Mouse (Mus musculus) forebrain, embryonic 15.5 days (tissue): ENCODE measurements at regions not wholly inside any gene's neighbourhood (a gene's known extent, or its start where the extent isn't known, plus 50 kb on each side); places are given as distances from the start of the nearest gene placed in this dataset.

Experiments used
- ATAC-seq: fragments of 200-750 bp; cut with Nextera tagmentation; replicated peaks from 2 replicates; pipeline ENCODE4 v1.8.0; 2017; ENCODE audit warnings: mild to moderate bottlenecking, moderate TSS enrichment, moderate library complexity
- H3K27ac ChIP-seq: fragments of 300-500 bp; sonication (generic); replicated peaks from 2 replicates; pipeline ENCODE4 v1.5.1; 2015; ENCODE audit warnings: mild to moderate bottlenecking, inconsistent platforms
- H3K27me3 ChIP-seq: fragments of 300-500 bp; sonication (generic); 2 replicates; pipeline ENCODE4 v1.6.1; 2015; ENCODE audit warnings: inconsistent platforms
- H3K36me3 ChIP-seq: fragments of 300-500 bp; sonication (generic); 2 replicates; pipeline ENCODE4 v1.6.1; 2015; ENCODE audit warnings: mild to moderate bottlenecking, inconsistent platforms
- H3K4me1 ChIP-seq: fragments of 300-500 bp; sonication (generic); 2 replicates; pipeline ENCODE4 v1.6.1; 2015; ENCODE audit warnings: inconsistent platforms
- H3K4me2 ChIP-seq: fragments of 300-500 bp; sonication (generic); replicated peaks from 2 replicates; pipeline ENCODE4 v1.6.1; 2015; ENCODE audit warnings: mild to moderate bottlenecking, inconsistent platforms
- H3K4me3 ChIP-seq: fragments of 300-500 bp; sonication (generic); 2 replicates; pipeline ENCODE4 v1.5.1; 2015; ENCODE audit warnings: mild to moderate bottlenecking, inconsistent platforms
- H3K9ac ChIP-seq: fragments of 300-500 bp; sonication (generic); replicated peaks from 2 replicates; pipeline ENCODE4 v1.6.1; 2015; ENCODE audit warnings: mild to moderate bottlenecking, inconsistent platforms
- H3K9me3 ChIP-seq: fragments of 300-500 bp; sonication (generic); 2 replicates; pipeline ENCODE4 v1.6.1; 2016; ENCODE audit warnings: inconsistent platforms
- WGBS: fragments of 180-500 bp; shearing (Covaris S2); methylation state at CpG from one replicate; pipeline ENCODE4 v1.1.7; 2015; ENCODE audit warnings: mixed read lengths; 5-methylcytosine and 5-hydroxymethylcytosine counted together

GRCm38 (mm10) chr16:21322437-21322836 lies 100.5 kb upstream of the Vps8 start:
- ATAC-seq = peak; percentile 75
- no peak overlapping the region for H3K27ac ChIP-seq

GRCm38 (mm10) chr16:21323446-21324034 lies 99.4 kb upstream of the Vps8 start:
- no peak overlapping the region for H3K9ac ChIP-seq
- no peaks in the 10 kb centered on the region for H3K27me3 ChIP-seq
- H3K4me2 ChIP-seq = no peak overlapping the region
- no peak for ATAC-seq
- no peaks in the 10 kb centered on the region for H3K9me3 ChIP-seq
- H3K36me3 ChIP-seq = no peaks in the 10 kb centered on the region
- no peak overlapping the region for H3K4me3 ChIP-seq
- 0 out of 2 replicates have a peak, but pooled peaks cover 6% of the 10 kb centered on the region for H3K4me1 ChIP-seq
- 59% methylated on average over 3 of the region's 3 CpGs for WGBS
- H3K27ac ChIP-seq = no peak overlapping the region

More at GRCm38 (mm10) chr16:21322437-21322836, 100.5 kb upstream of the Vps8 start:
- H3K4me2 ChIP-seq = no peak overlapping the region
- 0 out of 2 replicates have a peak, but pooled peaks cover 6% of the 10 kb centered on the region for H3K4me1 ChIP-seq
- 0 out of 2 replicates have a peak overlapping the region, but pooled peaks have one; percentile 4 for H3K9ac ChIP-seq
- no peaks in the 10 kb centered on the region for H3K9me3 ChIP-seq
- no peaks in the 10 kb centered on the region for H3K36me3 ChIP-seq
- WGBS = 22% methylated on average over 10 of the region's 10 CpGs
- no peaks in the 10 kb centered on the region for H3K27me3 ChIP-seq
- H3K4me3 ChIP-seq = no peak overlapping the region

- no peaks in the 10 kb centered on the region for H3K9me3 ChIP-seq
- no peak overlapping the region for H3K4me3 ChIP-seq
- H3K27me3 ChIP-seq = no peaks in the 10 kb centered on the region
- peaks cover 15% of the 10 kb centered on the region for H3K4me1 ChIP-seq
- no peak overlapping the region for H3K9ac ChIP-seq
- H3K4me2 ChIP-seq = no peak overlapping the region
- 95% methylated on average over 4 of the region's 4 CpGs for WGBS
- ATAC-seq = no peak
- H3K27ac ChIP-seq = no peak overlapping the region
- H3K36me3 ChIP-seq = no peaks in the 10 kb centered on the region
Measured at GRCm38 (mm10) chr16:21327969-21328368, 94.9 kb upstream of the Vps8 start.

- Histone ChIP-seq H3K27me3 (no peaks in the 10 kb centered on the region), H3K9ac (no peak overlapping the region), H3K4me3 (no peak overlapping the region), H3K27ac (no peak overlapping the region), H3K36me3 (no peaks in the 10 kb centered on the region), H3K9me3 (no peaks in the 10 kb centered on the region), H3K4me1 (peaks cover 17% of the 10 kb centered on the region), H3K4me2 (no peak overlapping the region)
- no peak for ATAC-seq
- 87% methylated on average over 6 of the region's 6 CpGs for WGBS
Measured at GRCm38 (mm10) chr16:21329199-21329598, 93.7 kb upstream of the Vps8 start.

GRCm38 (mm10) chr16:21331229-21331628 lies 91.7 kb upstream of the Vps8 start:
- Histone ChIP-seq H3K4me3 (no peak overlapping the region), H3K9me3 (no peaks in the 10 kb centered on the region), H3K27ac (no peak overlapping the region), H3K9ac (no peak overlapping the region), H3K36me3 (no peaks in the 10 kb centered on the region), H3K4me1 (peaks cover 19% of the 10 kb centered on the region), H3K27me3 (peaks cover 3% of the 10 kb centered on the region; the same call in 1 of the 2 replicates), H3K4me2 (no peak overlapping the region; the same call in 1 of the 2 replicates)
- ATAC-seq = no peak
- 87% methylated on average over 5 of the region's 5 CpGs for WGBS

GRCm38 (mm10) chr16:21332411-21332810 lies 90.5 kb upstream of the Vps8 start:
- Histone ChIP-seq H3K36me3 (no peaks in the 10 kb centered on the region), H3K27ac (peak overlapping the region; percentile 95), H3K9me3 (no peaks in the 10 kb centered on the region), H3K9ac (peak overlapping the region; percentile 79), H3K4me2 (peak overlapping the region; percentile 89), H3K4me3 (peak overlapping the region; percentile 58), H3K4me1 (peaks cover 19% of the 10 kb centered on the region), H3K27me3 (peaks cover 7% of the 10 kb centered on the region; the same call in 1 of the 2 replicates)
- no peak for ATAC-seq
- WGBS = 49% methylated on average over 7 of the region's 7 CpGs

GRCm38 (mm10) chr16:21332862-21333222 lies 90.1 kb upstream of the Vps8 start:
- Histone ChIP-seq H3K4me1 (peaks cover 19% of the 10 kb centered on the region), H3K9ac (peak overlapping the region; percentile 79), H3K36me3 (no peaks in the 10 kb centered on the region), H3K27me3 (peaks cover 7% of the 10 kb centered on the region; the same call in 1 of the 2 replicates), H3K4me2 (peak overlapping the region; percentile 89), H3K27ac (peak overlapping the region; percentile 95), H3K4me3 (peak overlapping the region; percentile 58), H3K9me3 (no peaks in the 10 kb centered on the region)
- 2% methylated on average over 14 of the region's 14 CpGs for WGBS
- peak; percentile 20 for ATAC-seq

GRCm38 (mm10) chr16:21333223-21333951 lies 89.5 kb upstream of the Vps8 start:
- no peaks in the 10 kb centered on the region for H3K36me3 ChIP-seq
- H3K9ac ChIP-seq = peak overlapping the region; percentile 79
- peak overlapping the region; percentile 95 for H3K27ac ChIP-seq
- H3K4me3 ChIP-seq = peak overlapping the region; percentile 58
- no peaks in the 10 kb centered on the region for H3K9me3 ChIP-seq
- H3K4me2 ChIP-seq = peak overlapping the region; percentile 89
- peaks cover 7% of the 10 kb centered on the region; the same call in 1 of the 2 replicates for H3K27me3 ChIP-seq
- ATAC-seq = peak; percentile 95
- WGBS = 1% methylated on average over 44 of the region's 44 CpGs
- peaks cover 20% of the 10 kb centered on the region for H3K4me1 ChIP-seq

- Histone ChIP-seq H3K9ac (no peak overlapping the region), H3K36me3 (no peaks in the 10 kb centered on the region)
Measured at GRCm38 (mm10) chr16:21339061-21339459, 83.9 kb upstream of the Vps8 start.

GRCm38 (mm10) chr16:21339460-21340081 lies 83.3 kb upstream of the Vps8 start:
- Histone ChIP-seq H3K4me2 (peak overlapping the region; percentile 30), H3K4me1 (peaks cover 29% of the 10 kb centered on the region), H3K27me3 (peaks cover 20% of the 10 kb centered on the region; the same call in 1 of the 2 replicates), H3K9ac (no peak overlapping the region), H3K36me3 (no peaks in the 10 kb centered on the region), H3K4me3 (no peak overlapping the region), H3K9me3 (no peaks in the 10 kb centered on the region), H3K27ac (peak overlapping the region; percentile 92)
- peak; percentile 95 for ATAC-seq
- WGBS = 7% methylated on average over 11 of the region's 11 CpGs

More at GRCm38 (mm10) chr16:21339061-21339459, 83.9 kb upstream of the Vps8 start:
- Histone ChIP-seq H3K27ac (peak overlapping the region; percentile 92), H3K4me1 (peaks cover 32% of the 10 kb centered on the region), H3K27me3 (peaks cover 20% of the 10 kb centered on the region; the same call in 1 of the 2 replicates), H3K4me2 (peak overlapping the region; percentile 30; the same call in 1 of the 2 replicates), H3K9me3 (no peaks in the 10 kb centered on the region), H3K4me3 (no peak overlapping the region)
- peak; percentile 53 for ATAC-seq
- WGBS = 15% methylated on average over 6 of the region's 6 CpGs

- 4% methylated on average over 7 of the region's 7 CpGs for WGBS
- peak; percentile 68 for ATAC-seq
- H3K27me3 ChIP-seq = peaks cover 24% of the 10 kb centered on the region; the same call in 1 of the 2 replicates
- H3K27ac ChIP-seq = peak overlapping the region; percentile 92
- no peak overlapping the region for H3K9ac ChIP-seq
- no peaks in the 10 kb centered on the region for H3K9me3 ChIP-seq
- H3K4me3 ChIP-seq = no peak overlapping the region
- H3K4me2 ChIP-seq = no peak overlapping the region
- peaks cover 29% of the 10 kb centered on the region for H3K4me1 ChIP-seq
- no peaks in the 10 kb centered on the region for H3K36me3 ChIP-seq
Measured at GRCm38 (mm10) chr16:21340136-21340535, 82.8 kb upstream of the Vps8 start.

GRCm38 (mm10) chr16:21349869-21350268 lies 73.0 kb upstream of the Vps8 start:
- Histone ChIP-seq H3K27ac (no peak overlapping the region), H3K4me3 (no peak overlapping the region), H3K4me1 (no peaks in the 10 kb centered on the region), H3K27me3 (peaks cover 7% of the 10 kb centered on the region; the same call in 1 of the 2 replicates), H3K9me3 (no peaks in the 10 kb centered on the region), H3K36me3 (no peaks in the 10 kb centered on the region), H3K4me2 (no peak overlapping the region), H3K9ac (no peak overlapping the region)
- ATAC-seq = no peak
- 69% methylated on average over 1 of the region's 1 CpGs for WGBS
